Mouse (Mus musculus): ENCODE data around the gene Synm.

Synm gene

GRCm38 (mm10) chr7:67716213-67716878 lies 43.2 kb downstream of the Synm start:
- in situ Hi-C loops (cut with MboI; ENCODE audit: low pct_unique_long_range_greater_than_20kb in 1 of 2, low sequenced_read_pairs in 2 of 2, unreplicated experiment in 1 of 2): no loop called here

- in situ Hi-C loops (cut with MboI; ENCODE audit: low pct_unique_long_range_greater_than_20kb in 1 of 2, low sequenced_read_pairs in 2 of 2, unreplicated experiment in 1 of 2): no loop called here
These were observed 44.4 kb downstream of the Synm start for GRCm38 (mm10) chr7:67715176-67715575.

GRCm38 (mm10) chr7:67713820-67714510 lies 45.6 kb downstream of the Synm start:
- in situ Hi-C loops (cut with MboI; ENCODE audit: low pct_unique_long_range_greater_than_20kb in 1 of 2, low sequenced_read_pairs in 2 of 2, unreplicated experiment in 1 of 2): no loop called here

GRCm38 (mm10) chr7:67710216-67710615 lies 49.3 kb downstream of the Synm start:
- in situ Hi-C loops (cut with MboI; ENCODE audit: low pct_unique_long_range_greater_than_20kb in 1 of 2, low sequenced_read_pairs in 2 of 2, unreplicated experiment in 1 of 2): no loop called here

- in situ Hi-C loops (cut with MboI; ENCODE audit: low pct_unique_long_range_greater_than_20kb in 1 of 2, low sequenced_read_pairs in 2 of 2, unreplicated experiment in 1 of 2): no loop called here
These were observed 51.4 kb downstream of the Synm start for GRCm38 (mm10) chr7:67708160-67708559.

- in situ Hi-C loops (cut with MboI; ENCODE audit: low pct_unique_long_range_greater_than_20kb in 1 of 2, low sequenced_read_pairs in 2 of 2, unreplicated experiment in 1 of 2): no loop called here
These were observed 58.2 kb downstream of the Synm start for GRCm38 (mm10) chr7:67701252-67701914.

- in situ Hi-C loops (cut with MboI; ENCODE audit: low pct_unique_long_range_greater_than_20kb in 1 of 2, low sequenced_read_pairs in 2 of 2, unreplicated experiment in 1 of 2): no loop called here
These were observed 58.7 kb downstream of the Synm start for GRCm38 (mm10) chr7:67700846-67701245.

- in situ Hi-C loops (cut with MboI; ENCODE audit: low pct_unique_long_range_greater_than_20kb in 1 of 2, low sequenced_read_pairs in 2 of 2, unreplicated experiment in 1 of 2): no loop called here
These were observed 60.2 kb downstream of the Synm start for GRCm38 (mm10) chr7:67699301-67699700.

- in situ Hi-C loops (cut with MboI; ENCODE audit: low pct_unique_long_range_greater_than_20kb in 1 of 2, low sequenced_read_pairs in 2 of 2, unreplicated experiment in 1 of 2): no loop called here
These were observed 61.5 kb downstream of the Synm start for GRCm38 (mm10) chr7:67697892-67698630.

GRCm38 (mm10) chr7:67695906-67696305 lies 63.6 kb downstream of the Synm start:
- in situ Hi-C loops (cut with MboI; ENCODE audit: low pct_unique_long_range_greater_than_20kb in 1 of 2, low sequenced_read_pairs in 2 of 2, unreplicated experiment in 1 of 2): no loop called here

- in situ Hi-C loops (cut with MboI; ENCODE audit: low pct_unique_long_range_greater_than_20kb in 1 of 2, low sequenced_read_pairs in 2 of 2, unreplicated experiment in 1 of 2): no loop called here
These were observed 66.6 kb downstream of the Synm start for GRCm38 (mm10) chr7:67692791-67693538.

GRCm38 (mm10) chr7:67692141-67692540 lies 67.4 kb downstream of the Synm start:
- in situ Hi-C loops (cut with MboI; ENCODE audit: low pct_unique_long_range_greater_than_20kb in 1 of 2, low sequenced_read_pairs in 2 of 2, unreplicated experiment in 1 of 2): no loop called here

- in situ Hi-C loops (cut with MboI; ENCODE audit: low pct_unique_long_range_greater_than_20kb in 1 of 2, low sequenced_read_pairs in 2 of 2, unreplicated experiment in 1 of 2): no loop called here
These were observed 68.5 kb downstream of the Synm start for GRCm38 (mm10) chr7:67691036-67691435.

GRCm38 (mm10) chr7:67689793-67690192 lies 69.7 kb downstream of the Synm start:
- in situ Hi-C loops (cut with MboI; ENCODE audit: low pct_unique_long_range_greater_than_20kb in 1 of 2, low sequenced_read_pairs in 2 of 2, unreplicated experiment in 1 of 2): no loop called here

GRCm38 (mm10) chr7:67688281-67688680 lies 71.3 kb downstream of the Synm start:
- in situ Hi-C loops (cut with MboI; ENCODE audit: low pct_unique_long_range_greater_than_20kb in 1 of 2, low sequenced_read_pairs in 2 of 2, unreplicated experiment in 1 of 2): no loop called here

- in situ Hi-C loops (cut with MboI; ENCODE audit: low pct_unique_long_range_greater_than_20kb in 1 of 2, low sequenced_read_pairs in 2 of 2, unreplicated experiment in 1 of 2): no loop called here
These were observed 73.0 kb downstream of the Synm start for GRCm38 (mm10) chr7:67686545-67686944.

GRCm38 (mm10) chr7:67683006-67683405 lies 76.5 kb downstream of the Synm start:
- in situ Hi-C loops (cut with MboI; ENCODE audit: low pct_unique_long_range_greater_than_20kb in 1 of 2, low sequenced_read_pairs in 2 of 2, unreplicated experiment in 1 of 2): no loop called here

- in situ Hi-C loops (cut with MboI; ENCODE audit: low pct_unique_long_range_greater_than_20kb in 1 of 2, low sequenced_read_pairs in 2 of 2, unreplicated experiment in 1 of 2): no loop called here
These were observed 78.5 kb downstream of the Synm start for GRCm38 (mm10) chr7:67681078-67681477.
